Mouse (Mus musculus) gastrocnemius, adult 2 months (tissue): ENCODE measurements around the gene Cyp2g1. TPM values are rescaled to one million over a fixed set of nuclear protein-coding genes. Genes with fewer than 3 reads are reported as not detected.
"Not testable (repeated sequence)": the region's sequence is repeated elsewhere in the genome, so short reads cannot be mapped to it uniquely, and the experiment has no call there.

Experiments used
- DNase-seq: peaks from one replicate; pipeline ENCODE4 v3.0.0; 2022
- H3K27ac ChIP-seq: fragments of 200-600 bp; 2 replicates; pipeline ENCODE4 v1.8.1; 2022; ENCODE audit warnings: mild to moderate bottlenecking
- H3K4me3 ChIP-seq: fragments of 200-600 bp; 2 replicates; pipeline ENCODE4 v1.8.1; 2022; ENCODE audit warnings: mild to moderate bottlenecking, moderate library complexity
- CTCF ChIP-seq: fragments of 200-600 bp; IDR thresholded peaks from 2 replicates; pipeline ENCODE4 v1.8.1; 2022; ENCODE audit warnings: antibody characterized with exemption, mild to moderate bottlenecking, moderate library complexity
- intact Hi-C: fragments of 180-260 bp; cut with DNase I; formaldehyde crosslinking; loops from one replicate; pipeline ENCODE4 v1.15.1; 2025
- total RNA-seq, 2 experiments: library from RNA; stranded (reverse); gene quantifications; 2 replicates each; pipeline ENCODE4 v1.2.3; 2021

Gene Cyp2g1
- total RNA-seq, 2 experiments from 2014 or later, result not detected

DNA sequence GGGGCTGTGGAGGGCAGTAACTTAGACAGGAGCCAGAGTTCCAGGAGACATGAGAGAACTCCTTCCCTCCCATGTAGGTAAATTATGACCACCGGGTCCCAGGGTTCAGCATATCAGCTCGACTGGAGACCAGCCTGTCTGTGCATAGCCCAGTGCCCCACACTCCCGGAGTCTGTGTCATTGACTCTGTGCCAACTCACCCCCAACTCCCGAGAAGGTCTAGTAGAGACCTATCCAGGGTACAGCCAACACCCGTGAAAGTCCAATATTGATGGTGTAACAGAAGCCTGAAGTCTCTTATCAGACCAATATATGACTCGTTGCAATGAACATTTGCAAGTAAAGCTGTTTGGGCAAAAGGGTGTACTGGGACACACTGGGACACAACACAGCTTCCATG, 18.7 kb upstream of the Cyp2g1 start:
- intact Hi-C loops, result no loop called here
- TF ChIP-seq CTCF, result no peak

DNA sequence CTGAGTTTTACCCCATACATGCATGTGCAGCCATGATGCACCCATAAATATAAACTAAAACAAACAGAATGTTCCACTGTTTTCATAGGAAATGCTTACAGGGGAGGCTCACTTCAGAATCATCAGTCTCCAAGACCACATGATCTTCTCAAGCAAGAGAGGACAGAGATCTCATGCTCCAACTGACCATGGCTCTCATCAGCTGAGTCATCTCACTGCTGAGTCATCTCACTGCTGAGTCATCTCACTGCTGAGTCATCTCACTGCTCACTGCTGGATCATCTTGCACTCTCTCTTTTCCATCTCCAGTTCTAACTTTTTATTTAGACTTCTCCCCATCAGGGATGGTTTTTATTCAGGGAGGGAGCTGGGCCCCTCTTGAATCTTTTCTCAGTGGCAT, 8.6 kb upstream of the Cyp2g1 start:
- no peak overlapping the region for H3K27ac ChIP-seq
- no peak for TF ChIP-seq CTCF
- intact Hi-C loops, result no loop called here
- no peak overlapping the region for H3K4me3 ChIP-seq
- no peak for DNase-seq

More for the DNA sequence above, 18.7 kb upstream of the Cyp2g1 start:
- no peak for DNase-seq
- Histone ChIP-seq H3K4me3 (no peak overlapping the region), H3K27ac (no peak overlapping the region)

DNA sequence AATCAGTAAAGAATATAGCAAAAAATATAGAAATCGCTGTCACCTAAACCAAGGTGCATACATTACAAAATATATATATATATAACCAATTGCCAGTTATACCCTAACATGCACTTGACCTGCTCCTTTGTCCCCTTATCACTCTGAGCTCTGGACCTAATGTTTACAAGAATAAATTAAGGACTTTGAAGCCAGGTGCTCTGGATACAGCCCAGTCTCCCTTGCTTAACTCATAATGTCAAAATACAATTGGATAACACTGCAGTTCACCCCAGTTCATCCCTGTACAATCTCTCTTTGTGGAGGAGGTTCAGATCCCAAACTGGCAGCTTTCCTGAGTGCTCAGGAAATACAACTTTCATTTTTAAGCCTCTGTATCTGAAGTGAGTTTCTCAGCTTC, 7.7 kb upstream of the Cyp2g1 start:
- intact Hi-C loops, result no loop called here
- no peak for TF ChIP-seq CTCF
- Histone ChIP-seq H3K27ac (no peak overlapping the region), H3K4me3 (no peak overlapping the region)
- DNase-seq, result no peak

DNA sequence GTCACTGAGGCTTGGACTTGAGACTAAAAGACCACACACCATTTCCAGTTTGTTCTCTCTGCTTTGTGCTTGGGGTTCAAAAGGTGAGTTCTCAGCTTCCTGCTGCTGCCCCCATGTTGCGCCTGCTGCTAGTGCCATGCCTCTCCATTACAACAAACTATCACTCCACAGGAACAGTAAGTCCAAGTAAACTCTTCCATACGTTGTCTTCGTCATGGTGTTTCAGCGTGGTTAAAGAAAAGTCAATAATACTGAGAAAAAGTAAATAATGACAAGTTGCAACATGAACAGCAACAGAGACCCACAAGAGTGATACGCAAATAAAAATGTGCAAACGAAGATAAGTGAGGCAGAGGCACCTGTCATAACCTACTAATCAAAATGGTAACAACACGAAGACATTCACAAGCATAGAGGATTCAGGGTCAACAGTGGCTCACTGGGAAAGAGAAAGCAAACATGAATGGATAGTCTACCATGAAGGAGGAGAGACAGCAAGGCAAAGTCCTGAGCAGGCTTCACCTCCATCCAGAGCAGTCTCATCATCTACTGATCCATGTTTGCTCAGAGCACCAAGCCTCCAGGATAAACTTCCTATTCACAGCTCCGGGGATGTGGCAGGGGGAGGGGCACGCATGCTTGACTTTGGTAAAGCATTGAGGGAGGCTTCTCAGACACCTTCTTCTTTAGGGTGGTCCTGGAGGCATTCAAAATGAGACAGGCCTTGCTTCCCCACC, 23.0 kb downstream of the Cyp2g1 start:
- H3K27ac ChIP-seq, DNase-seq, H3K4me3 ChIP-seq, intact Hi-C loops: not testable (repeated sequence)

DNA sequence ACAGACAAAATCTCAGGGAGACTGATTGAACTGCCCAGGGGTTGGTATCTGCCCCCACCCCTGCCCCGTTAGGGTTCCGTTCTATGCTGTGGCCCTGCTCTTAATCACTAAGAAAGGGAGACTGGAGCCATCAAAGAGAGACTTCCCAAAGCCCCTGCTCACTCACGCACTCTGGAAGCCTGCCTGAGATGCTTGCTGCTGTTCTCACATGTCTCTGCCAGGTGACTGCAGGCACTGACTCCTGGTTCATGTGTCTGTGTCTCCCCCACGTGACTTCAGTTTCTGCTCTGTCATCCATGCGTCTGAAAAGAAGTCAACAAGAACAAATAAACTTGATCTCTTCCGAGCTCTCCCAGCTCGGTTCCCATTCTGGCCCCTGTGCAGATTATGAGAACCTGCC, 24.0 kb downstream of the Cyp2g1 start:
- intact Hi-C loops, H3K27ac ChIP-seq, DNase-seq, H3K4me3 ChIP-seq: not testable (repeated sequence)

DNA sequence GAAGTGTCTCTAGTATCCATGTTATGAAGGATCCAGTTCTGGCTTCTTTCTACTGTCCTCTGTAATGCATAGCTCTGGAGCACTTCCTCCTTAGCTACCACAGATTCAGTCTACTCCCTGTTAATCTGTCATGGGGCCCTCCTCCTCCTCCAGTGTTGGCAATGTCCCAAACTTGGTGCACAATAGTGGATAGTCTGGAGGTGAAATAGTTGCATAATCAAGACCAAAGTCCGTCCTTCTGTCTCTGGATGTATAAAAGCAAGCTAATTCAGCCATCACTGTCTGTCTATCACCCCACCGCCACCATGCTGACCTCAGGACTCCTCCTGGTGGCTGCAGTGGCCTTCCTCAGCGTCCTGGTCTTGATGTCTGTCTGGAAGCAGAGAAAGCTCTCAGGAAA, 26.4 kb downstream of the Cyp2g1 start, which contains the start of gene Cyp2a5:
Gene Cyp2a5, plus strand, starts transcription at position 247 of the 400 bp plus-strand sequence.
- H3K27ac ChIP-seq, H3K4me3 ChIP-seq, DNase-seq, intact Hi-C loops: not testable (repeated sequence)

DNA sequence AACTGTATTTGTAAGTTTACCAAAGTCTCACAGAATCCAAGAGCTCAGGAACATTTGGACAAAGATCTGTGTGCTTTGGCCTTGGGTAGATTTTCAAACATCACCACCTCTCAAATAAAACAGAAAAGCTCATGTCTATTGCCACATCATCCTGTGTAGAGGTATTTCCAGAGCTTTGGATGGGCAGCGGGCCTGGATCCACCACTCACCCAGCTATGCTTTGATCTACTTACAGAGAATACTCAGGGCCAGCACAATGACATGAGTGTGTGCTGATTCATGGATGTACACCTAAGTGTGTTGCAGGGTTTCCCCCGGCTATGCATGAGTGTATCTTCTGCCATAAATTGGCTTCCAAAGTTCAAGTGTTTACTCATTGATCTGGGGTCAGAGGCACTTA, 34.7 kb downstream of the Cyp2g1 start:
- H3K4me3 ChIP-seq, H3K27ac ChIP-seq, DNase-seq, intact Hi-C loops: not testable (repeated sequence)

DNA sequence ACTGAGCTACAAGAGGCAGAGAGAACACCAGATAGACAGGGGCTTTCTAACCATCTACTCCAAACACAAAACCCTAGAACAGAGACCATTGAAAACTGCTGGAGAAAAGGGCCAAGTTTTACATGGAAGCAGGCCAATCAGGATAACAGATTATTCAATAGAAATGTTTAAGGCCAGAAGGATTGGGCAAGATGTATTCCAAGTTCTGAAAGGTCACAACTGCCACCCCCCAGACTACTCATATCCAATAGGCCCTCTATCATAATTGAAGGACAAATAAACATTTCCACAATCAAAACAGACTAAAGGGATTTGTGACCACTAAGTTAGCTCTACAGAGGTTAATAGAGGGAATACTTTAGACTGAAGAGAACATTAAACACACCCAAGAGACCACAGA, 41.4 kb downstream of the Cyp2g1 start:
- intact Hi-C loops, H3K27ac ChIP-seq, DNase-seq, H3K4me3 ChIP-seq: not testable (repeated sequence)

Other genes with a start within 250 kb of the Cyp2g1 start
- gene Vmn1r185, start 190.4 kb upstream of the Cyp2g1 start, total RNA-seq, result not detected
- not detected for gene Cyp2b23, start 122.5 kb upstream of the Cyp2g1 start, total RNA-seq
- gene Cyp2b19, start 51.8 kb upstream of the Cyp2g1 start, total RNA-seq, result not detected
- gene Cyp2a5, start 26.4 kb downstream of the Cyp2g1 start, total RNA-seq, result not detected
- not detected for gene Cyp2a22, start 130.5 kb downstream of the Cyp2g1 start, total RNA-seq
- under 1 TPM in 1 of 2 experiments, not detected in 1; 0.14 TPM for gene Cyp2a12, start 220.2 kb downstream of the Cyp2g1 start, total RNA-seq